Mouse (Mus musculus): Measurements from ENCODE around the gene Rad21l. TPM values are rescaled to one million over a fixed set of nuclear protein-coding genes. Genes with fewer than 3 reads are reported as not detected.

The Rad21l gene
- not detected in 2 replicates for polyA plus RNA-seq (2016; fragmentation: Nextera tagmentation; extraction: Ambion mirVana)

GRCm38 (mm10) chr2:151668433-151668832 is at the start of gene Rad21l:
TSS of gene Rad21l (minus strand) at chr2:151668533.
- H3K27me3 ChIP-seq (ENCODE audit: insufficient read depth, poor library complexity, severe bottlenecking), result peaks cover 26% of the 10 kb centered on the region
- no peak for DNase-seq (ENCODE audit: low spot score)
- H3K4me3 ChIP-seq, result no peak within 1 kb of the TSS
- peaks cover 4% of the 10 kb centered on the region; the same call in 1 of the 2 replicates for H3K9me3 ChIP-seq
- H3K36me3 ChIP-seq, result no peaks in the 10 kb centered on the region
- H3K4me1 ChIP-seq, result peaks cover 8% of the 10 kb centered on the region
- 64% methylated on average over 3 of the region's 3 CpGs for WGBS
- no peak within 1 kb of the TSS for H3K27ac ChIP-seq

GRCm38 (mm10) chr2:151716318-151717055 is 48.2 kb upstream of the Rad21l start:
- no peak overlapping the region for H3K4me3 ChIP-seq
- H3K27me3 ChIP-seq (ENCODE audit: insufficient read depth, poor library complexity, severe bottlenecking), result no peaks in the 10 kb centered on the region
- no peak for DNase-seq (ENCODE audit: low spot score)
- 90% methylated on average over 2 of the region's 2 CpGs for WGBS
- H3K4me1 ChIP-seq, result no peaks in the 10 kb centered on the region
- H3K9me3 ChIP-seq, result no peaks in the 10 kb centered on the region
- H3K27ac ChIP-seq, result no peak overlapping the region
- H3K36me3 ChIP-seq, result peaks cover 53% of the 10 kb centered on the region

DNA sequence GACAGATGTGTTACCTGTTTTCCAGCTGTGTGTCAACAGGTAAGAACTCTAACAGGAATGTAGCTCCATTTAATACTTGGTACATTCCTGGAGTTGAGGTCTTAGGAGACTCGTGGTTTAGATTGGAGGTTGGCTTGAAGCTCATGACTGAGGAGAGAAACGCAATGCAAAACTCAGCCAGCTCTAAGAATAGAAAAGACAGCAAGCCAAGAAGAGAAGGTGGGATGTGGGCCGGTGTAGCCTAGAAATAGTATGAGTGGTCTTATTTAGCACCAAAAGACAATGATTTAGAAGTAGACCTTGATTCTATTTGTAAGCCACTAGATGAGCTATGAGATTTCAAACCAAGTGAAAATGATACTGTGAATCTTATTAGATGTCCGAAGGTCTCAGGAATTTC is 47.2 kb upstream of the Rad21l start:
- H3K27ac ChIP-seq, result no peak overlapping the region

DNA sequence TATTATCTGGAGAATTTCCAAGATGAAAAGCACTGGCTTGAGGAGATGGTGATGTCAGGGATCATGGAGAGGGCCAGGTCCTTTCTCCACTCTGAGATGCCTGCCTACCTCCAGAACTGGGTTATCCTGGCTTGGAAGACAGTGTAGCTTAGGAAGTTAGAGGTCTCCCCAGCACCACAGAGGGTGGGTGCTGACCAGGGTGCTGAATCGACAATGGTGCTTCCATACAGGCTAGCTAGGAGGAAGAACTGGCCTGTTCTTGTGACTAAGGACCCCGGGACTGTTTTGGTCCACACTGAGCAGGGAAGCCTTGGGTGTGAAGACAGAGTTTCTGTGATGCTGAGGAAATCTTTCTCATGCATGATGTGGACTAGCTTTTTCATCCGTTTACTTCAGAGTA is 44.3 kb upstream of the Rad21l start:
- Histone ChIP-seq H3K27ac (no peak overlapping the region), H3K9me3 (no peaks in the 10 kb centered on the region), H3K4me3 (no peak overlapping the region), H3K36me3 (peaks cover 18% of the 10 kb centered on the region), H3K4me1 (no peaks in the 10 kb centered on the region), H3K27me3 (ENCODE audit: insufficient read depth, poor library complexity, severe bottlenecking) (0 out of 2 replicates have a peak, but pooled peaks cover 4% of the 10 kb centered on the region)
- 29% methylated on average over 3 of the region's 3 CpGs for WGBS
- peak; percentile 82 for DNase-seq (ENCODE audit: low spot score)

More for the DNA sequence above, 47.2 kb upstream of the Rad21l start:
- H3K27me3 ChIP-seq (ENCODE audit: insufficient read depth, poor library complexity, severe bottlenecking), result no peaks in the 10 kb centered on the region
- H3K4me1 ChIP-seq, result no peaks in the 10 kb centered on the region
- 92% methylated on average over 4 of the region's 4 CpGs for WGBS
- DNase-seq (ENCODE audit: low spot score), result no peak
- peaks cover 44% of the 10 kb centered on the region for H3K36me3 ChIP-seq
- H3K9me3 ChIP-seq, result no peaks in the 10 kb centered on the region
- no peak overlapping the region for H3K4me3 ChIP-seq

GRCm38 (mm10) chr2:151702851-151703190 is 34.5 kb upstream of the Rad21l start:
- 3% methylated on average over 17 of the region's 17 CpGs for WGBS
- H3K4me1 ChIP-seq, result peaks cover 13% of the 10 kb centered on the region
- H3K4me3 ChIP-seq, result peak overlapping the region; percentile 76
- no peaks in the 10 kb centered on the region for H3K9me3 ChIP-seq
- H3K36me3 ChIP-seq, result no peaks in the 10 kb centered on the region
- DNase-seq (ENCODE audit: low spot score), result no peak
- H3K27ac ChIP-seq, result peak overlapping the region; percentile 87
- H3K27me3 ChIP-seq (ENCODE audit: insufficient read depth, poor library complexity, severe bottlenecking), result peaks cover 78% of the 10 kb centered on the region

- peaks cover 13% of the 10 kb centered on the region for H3K4me1 ChIP-seq
- H3K4me3 ChIP-seq, result peak overlapping the region; percentile 76
- no peak for DNase-seq (ENCODE audit: low spot score)
- WGBS, result under 1% methylated on average over 88 of the region's 97 CpGs
- peaks cover 78% of the 10 kb centered on the region for H3K27me3 ChIP-seq (ENCODE audit: insufficient read depth, poor library complexity, severe bottlenecking)
- H3K36me3 ChIP-seq, result no peaks in the 10 kb centered on the region
- H3K9me3 ChIP-seq, result no peaks in the 10 kb centered on the region
- peak overlapping the region; percentile 87 for H3K27ac ChIP-seq
Measured at GRCm38 (mm10) chr2:151702146-151702850, 34.0 kb upstream of the Rad21l start.

DNA sequence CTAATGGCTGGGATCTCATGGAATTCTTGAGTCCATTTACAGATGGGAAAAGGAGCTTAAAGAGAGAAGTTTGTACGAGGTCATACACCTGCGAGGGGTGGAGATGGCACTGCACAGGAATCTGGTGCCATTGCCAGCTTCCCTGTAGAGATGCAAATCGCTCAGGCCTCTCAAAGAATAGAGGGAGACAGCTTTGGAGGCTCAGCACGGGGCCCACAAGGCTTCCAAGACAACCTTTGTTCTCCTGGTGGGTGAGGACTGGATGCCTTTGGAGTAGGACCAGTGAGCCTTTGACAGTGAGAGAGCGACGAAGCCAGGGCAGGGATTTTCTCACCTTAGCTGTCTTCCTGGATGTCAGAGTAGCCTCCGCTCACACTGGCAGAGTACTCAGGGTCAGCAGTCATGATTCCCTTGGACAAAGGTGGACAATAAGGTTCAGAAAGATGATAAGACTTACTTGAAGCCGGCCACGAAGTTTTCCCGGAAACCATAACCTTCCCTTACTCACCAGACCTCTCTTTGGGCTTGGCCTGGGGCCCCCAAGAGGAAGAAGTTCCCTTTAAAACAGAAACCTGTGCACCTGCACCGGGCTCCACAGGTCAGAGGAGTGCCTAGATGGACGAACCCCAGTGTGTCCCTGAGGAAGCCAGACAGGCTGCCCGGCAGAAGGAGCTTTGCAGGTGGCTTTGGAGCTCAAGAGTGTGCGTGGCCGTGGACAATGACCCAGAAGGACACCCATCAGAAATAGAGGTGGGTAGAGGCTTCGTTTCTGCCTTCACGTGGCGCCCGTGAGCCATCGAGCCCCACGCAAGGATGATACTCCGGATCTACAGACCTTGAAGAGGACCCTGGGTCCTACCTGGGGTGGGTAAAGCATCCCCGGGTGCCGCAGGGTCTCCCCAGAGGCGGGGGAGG is 33.2 kb upstream of the Rad21l start, which contains the start of gene Tmem74b:
Gene Tmem74b (plus strand): TSS at position 778 of the 915 bp plus-strand sequence.
- H3K4me3 ChIP-seq, result peak within 1 kb of the TSS; percentile 76
- WGBS, result 5% methylated on average over 25 of the region's 25 CpGs
- peaks cover 13% of the 10 kb centered on the region for H3K4me1 ChIP-seq
- H3K36me3 ChIP-seq, result no peaks in the 10 kb centered on the region
- H3K27me3 ChIP-seq (ENCODE audit: insufficient read depth, poor library complexity, severe bottlenecking), result peaks cover 72% of the 10 kb centered on the region
- DNase-seq (ENCODE audit: low spot score), result no peak
- no peaks in the 10 kb centered on the region for H3K9me3 ChIP-seq
- H3K27ac ChIP-seq, result peak within 1 kb of the TSS; percentile 87

DNA sequence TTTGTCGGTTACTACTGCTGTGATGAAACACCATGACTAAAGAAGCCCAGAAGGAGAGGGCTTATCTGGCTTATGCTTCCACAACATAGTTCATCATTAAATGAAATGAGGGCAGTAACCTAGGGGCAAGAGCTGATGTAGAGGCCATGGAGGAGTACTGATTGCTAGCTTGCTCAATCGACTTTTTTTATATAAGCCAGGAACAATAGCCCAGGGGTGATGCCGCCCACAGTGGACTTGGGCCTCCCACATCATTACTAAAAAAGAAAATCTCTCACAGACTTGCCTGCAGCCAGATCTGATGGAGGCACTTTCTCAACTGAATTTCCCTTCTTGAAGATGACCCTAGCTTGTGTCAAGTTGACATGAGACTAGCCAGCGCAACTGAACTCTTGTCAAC is 14.6 kb upstream of the Rad21l start:
- Histone ChIP-seq H3K36me3 (no peaks in the 10 kb centered on the region), H3K4me1 (0 out of 2 replicates have a peak, but pooled peaks cover 3% of the 10 kb centered on the region), H3K9me3 (no peaks in the 10 kb centered on the region), H3K27ac (no peak overlapping the region), H3K27me3 (ENCODE audit: insufficient read depth, poor library complexity, severe bottlenecking) (peaks cover 13% of the 10 kb centered on the region; the same call in 1 of the 2 replicates), H3K4me3 (no peak overlapping the region)
- DNase-seq (ENCODE audit: low spot score), result no peak
- WGBS, result 84% methylated on average over 4 of the region's 4 CpGs

DNA sequence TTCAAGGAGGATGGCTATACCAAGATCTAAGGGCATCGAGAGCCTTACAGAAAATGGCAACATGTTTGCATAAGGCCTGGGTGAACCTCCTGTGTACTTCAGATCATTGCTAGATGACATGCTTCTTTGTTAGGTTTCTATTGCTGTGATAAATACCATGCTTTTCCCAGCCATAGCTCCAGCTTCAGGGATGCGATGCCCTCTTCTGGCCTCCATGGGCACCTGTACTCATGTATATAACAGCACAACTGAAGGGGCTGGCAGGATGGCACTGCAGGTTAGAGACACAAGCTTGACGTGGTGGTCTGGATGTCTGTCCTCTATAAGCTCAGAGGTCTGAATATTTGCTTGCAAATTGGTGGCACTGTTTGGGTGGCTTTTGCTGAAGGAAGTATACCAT is 14.0 kb upstream of the Rad21l start:
- Histone ChIP-seq H3K4me1 (0 out of 2 replicates have a peak, but pooled peaks cover 3% of the 10 kb centered on the region), H3K9me3 (no peaks in the 10 kb centered on the region), H3K27ac (no peak overlapping the region), H3K4me3 (no peak overlapping the region), H3K27me3 (ENCODE audit: insufficient read depth, poor library complexity, severe bottlenecking) (peaks cover 13% of the 10 kb centered on the region; the same call in 1 of the 2 replicates), H3K36me3 (no peaks in the 10 kb centered on the region)
- 55% methylated on average over 3 of the region's 3 CpGs for WGBS
- DNase-seq (ENCODE audit: low spot score), result no peak

DNA sequence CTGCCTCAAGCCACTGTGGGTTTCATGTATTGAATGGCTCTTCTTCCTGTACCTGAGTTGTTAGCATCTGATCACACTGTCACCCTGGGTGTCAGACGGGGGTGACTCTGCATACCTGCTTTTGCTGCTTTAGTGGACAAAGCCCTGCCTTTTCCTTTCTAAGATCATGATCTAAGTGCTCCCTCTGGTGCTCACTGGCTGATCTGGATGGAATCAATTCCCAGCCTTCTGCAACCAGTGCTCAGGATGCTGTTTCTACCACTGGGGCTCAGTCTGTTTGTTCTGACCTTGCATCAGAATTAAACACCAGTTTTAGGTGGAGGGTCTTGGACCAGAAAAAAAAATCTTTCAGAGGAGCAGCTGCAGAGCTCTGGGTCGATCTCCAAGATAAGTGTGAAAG is 7.9 kb upstream of the Rad21l start:
- H3K9me3 ChIP-seq, result no peaks in the 10 kb centered on the region
- no peaks in the 10 kb centered on the region for H3K36me3 ChIP-seq
- H3K27me3 ChIP-seq (ENCODE audit: insufficient read depth, poor library complexity, severe bottlenecking), result peaks cover 9% of the 10 kb centered on the region
- no peak overlapping the region for H3K27ac ChIP-seq
- no peak overlapping the region for H3K4me3 ChIP-seq
- DNase-seq (ENCODE audit: low spot score), result no peak
- 0 out of 2 replicates have a peak, but pooled peaks cover 3% of the 10 kb centered on the region for H3K4me1 ChIP-seq
- 50% methylated on average over 2 of the region's 2 CpGs for WGBS

GRCm38 (mm10) chr2:151670968-151671329 is 2.6 kb upstream of the Rad21l start:
- Histone ChIP-seq H3K27ac (no peak overlapping the region), H3K4me1 (peaks cover 8% of the 10 kb centered on the region), H3K27me3 (ENCODE audit: insufficient read depth, poor library complexity, severe bottlenecking) (peaks cover 26% of the 10 kb centered on the region), H3K4me3 (no peak overlapping the region), H3K9me3 (peaks cover 4% of the 10 kb centered on the region; the same call in 1 of the 2 replicates), H3K36me3 (no peaks in the 10 kb centered on the region)
- 55% methylated on average over 1 of the region's 1 CpGs for WGBS
- no peak for DNase-seq (ENCODE audit: low spot score)
